Mouse (Mus musculus) gastrocnemius, postnatal 10 days (tissue): ENCODE data around the gene Olfr1301. TPM values are rescaled to one million over a fixed set of nuclear protein-coding genes. Genes with fewer than 3 reads are reported as not detected.

Source experiments
- DNase-seq: peaks from one replicate; pipeline ENCODE4 v3.0.0; 2021; ENCODE audit warnings: mixed read lengths
- long read RNA-seq, 2 experiments: library from polyadenylated mRNA; stranded (forward); transcript quantifications; one replicate each; pipeline ENCODE4 v2.0.0; 2021
- total RNA-seq, 2 experiments: library from RNA; stranded (reverse); gene quantifications; 2 replicates each; pipeline ENCODE4 v1.2.3; 2021

Olfr1301 gene
- not detected for total RNA-seq
- long read RNA-seq, experiment 1 = 0 reads
- long read RNA-seq, experiment 2 = 0 reads

DNA sequence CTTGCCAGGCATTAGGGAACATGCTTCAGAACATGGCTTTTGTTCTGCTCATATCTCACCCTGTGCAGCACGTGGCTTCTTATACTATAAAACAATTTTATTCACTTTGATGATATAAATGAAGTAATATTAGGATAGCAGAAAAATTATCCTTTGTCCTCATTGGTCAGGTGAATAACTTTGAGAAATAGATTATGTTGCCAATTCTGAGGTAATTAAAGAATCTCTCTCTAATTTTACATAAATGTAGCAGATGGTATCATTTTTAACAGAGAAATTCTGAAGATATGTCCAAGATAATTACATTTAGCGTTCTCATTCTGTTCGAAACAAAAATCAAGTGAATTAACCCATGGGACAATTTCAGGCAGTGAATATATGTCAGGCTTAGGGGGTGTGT, at the start of gene Olfr1301:
Gene Olfr1301 (plus strand): TSS at position 301 of the 400 bp plus-strand sequence.
- no peak for DNase-seq

DNA sequence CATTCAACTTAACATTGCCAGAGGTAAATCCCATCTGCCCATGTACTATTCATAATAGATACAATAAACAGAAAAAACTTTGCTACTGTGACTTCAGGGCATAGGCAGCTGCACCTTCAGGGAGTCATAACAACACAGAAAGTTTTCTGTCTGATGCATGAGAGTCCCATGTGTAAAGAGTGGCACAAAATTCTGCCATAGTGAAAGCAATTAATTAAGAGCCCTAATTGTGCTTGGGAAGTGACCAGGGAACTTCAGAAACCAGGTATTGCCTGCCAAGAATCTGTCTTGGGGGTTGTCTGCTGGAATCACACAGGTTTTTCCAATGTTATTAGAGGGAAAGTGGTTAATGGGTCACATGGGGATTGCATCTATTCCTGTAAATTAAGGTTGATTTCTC, 24.1 kb upstream of the Olfr1301 start:
- no peak for DNase-seq

DNA sequence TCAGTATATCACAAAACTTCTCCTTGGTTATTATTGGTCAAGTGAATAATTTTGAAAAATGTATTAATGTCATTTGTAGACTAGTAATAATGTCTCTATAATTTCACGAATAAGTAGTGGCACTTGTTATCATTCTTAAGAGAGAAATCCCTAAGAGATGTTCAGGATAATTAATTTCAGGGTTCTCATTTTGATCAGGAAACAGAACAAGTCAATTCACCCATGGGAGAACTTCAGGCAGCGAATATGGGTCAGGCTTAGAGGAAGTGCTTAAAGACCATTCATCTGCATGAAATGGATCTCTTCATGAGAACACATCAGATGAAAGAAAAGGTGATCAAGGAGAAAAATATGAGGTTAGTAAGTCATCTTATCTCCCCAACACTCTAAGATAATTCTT, 26.3 kb downstream of the Olfr1301 start, which contains the start of gene Olfr1302:
Gene Olfr1302 (plus strand): TSS at position 301 of the 400 bp plus-strand sequence.
- no peak for DNase-seq

Other genes starting within 250 kb of the Olfr1301 start
- not detected for gene Olfr1293-ps, start 225.8 kb upstream of the Olfr1301 start, total RNA-seq
- not detected for gene Olfr1294, start 210.7 kb upstream of the Olfr1301 start, total RNA-seq
- not detected for gene Olfr1295, start 181.3 kb upstream of the Olfr1301 start, total RNA-seq
- not detected for gene Olfr1297, start 124.5 kb upstream of the Olfr1301 start, total RNA-seq
- not detected for gene Olfr1298, start 101.8 kb upstream of the Olfr1301 start, total RNA-seq
- gene Olfr1299, start 89.6 kb upstream of the Olfr1301 start, total RNA-seq = not detected
- not detected for gene Olfr1302, start 26.4 kb downstream of the Olfr1301 start, total RNA-seq
- not detected for gene Olfr1303, start 69.3 kb downstream of the Olfr1301 start, total RNA-seq
- gene Olfr1305, start 126.1 kb downstream of the Olfr1301 start, total RNA-seq = not detected
- gene Olfr1306, start 165.3 kb downstream of the Olfr1301 start, total RNA-seq = not detected
- gene Olfr1307, start 198.4 kb downstream of the Olfr1301 start, total RNA-seq = not detected
- gene Olfr1308, start 213.9 kb downstream of the Olfr1301 start, total RNA-seq = not detected
- not detected for gene Olfr1309, start 239.3 kb downstream of the Olfr1301 start, total RNA-seq